Mouse (Mus musculus) midbrain, embryonic 16.5 days (tissue): ENCODE data around the gene A730071L15Rik. TPM values are rescaled to one million over a fixed set of nuclear protein-coding genes. Genes with fewer than 3 reads are reported as not detected.

Source experiments
- ATAC-seq: fragments of 200-750 bp; cut with Nextera tagmentation; 2 replicates; pipeline ENCODE4 v1.8.0; 2017; ENCODE audit warnings: moderate TSS enrichment
- H3K27ac ChIP-seq: fragments of 300-500 bp; sonication (generic); 2 replicates; pipeline ENCODE4 v1.5.1; 2014; ENCODE audit warnings: mild to moderate bottlenecking, low read length, mixed read lengths
- H3K27me3 ChIP-seq: fragments of 300-500 bp; sonication (generic); 2 replicates; pipeline ENCODE4 v1.6.1; 2014; ENCODE audit warnings: low read depth, low read length, mixed read lengths; ENCODE audit not compliant: control insufficient read depth, insufficient read depth
- H3K36me3 ChIP-seq: fragments of 300-500 bp; sonication (generic); 2 replicates; pipeline ENCODE4 v1.6.1; 2014; ENCODE audit warnings: mild to moderate bottlenecking, low read length, moderate library complexity, mixed read lengths; ENCODE audit not compliant: control insufficient read depth, insufficient read depth
- H3K4me1 ChIP-seq: fragments of 300-500 bp; sonication (generic); 2 replicates; pipeline ENCODE4 v1.6.1; 2014; ENCODE audit warnings: mild to moderate bottlenecking, low read length, mixed read lengths; ENCODE audit not compliant: control insufficient read depth, insufficient read depth
- H3K4me2 ChIP-seq: fragments of 300-500 bp; sonication (generic); 2 replicates; pipeline ENCODE4 v1.6.1; 2014; ENCODE audit warnings: mild to moderate bottlenecking, low read length, mixed read lengths
- H3K4me3 ChIP-seq: fragments of 300-500 bp; sonication (generic); 2 replicates; pipeline ENCODE4 v1.5.1; 2014; ENCODE audit warnings: low read depth, mild to moderate bottlenecking, low read length, moderate library complexity, mixed read lengths
- H3K9ac ChIP-seq: fragments of 300-500 bp; sonication (generic); 2 replicates; pipeline ENCODE4 v1.6.1; 2014; ENCODE audit warnings: low read depth, low read length, mixed read lengths
- H3K9me3 ChIP-seq: fragments of 300-500 bp; sonication (generic); replicated peaks from 2 replicates; pipeline ENCODE4 v1.6.1; 2014; ENCODE audit warnings: mild to moderate bottlenecking, low read length, mixed read lengths; ENCODE audit not compliant: control insufficient read depth, poor library complexity, severe bottlenecking
- WGBS: fragments of 180-500 bp; shearing (Covaris S2); extraction: QIAGEN DNeasy Blood & Tissue Kit; methylation state at CpG from one replicate; pipeline ENCODE4 v1.1.7; 2014; 5-methylcytosine and 5-hydroxymethylcytosine counted together
- polyA plus RNA-seq: library from polyadenylated mRNA; unstranded; fragments of >200 nt; fragmentation: Nextera tagmentation; extraction: Ambion mirVana; gene quantifications from 2 replicates; pipeline ENCODE4 v1.2.1, GENCODE M21; 2015

Gene A730071L15Rik
- polyA plus RNA-seq, 1 experiment from 2014 or later: 0.51 TPM

DNA sequence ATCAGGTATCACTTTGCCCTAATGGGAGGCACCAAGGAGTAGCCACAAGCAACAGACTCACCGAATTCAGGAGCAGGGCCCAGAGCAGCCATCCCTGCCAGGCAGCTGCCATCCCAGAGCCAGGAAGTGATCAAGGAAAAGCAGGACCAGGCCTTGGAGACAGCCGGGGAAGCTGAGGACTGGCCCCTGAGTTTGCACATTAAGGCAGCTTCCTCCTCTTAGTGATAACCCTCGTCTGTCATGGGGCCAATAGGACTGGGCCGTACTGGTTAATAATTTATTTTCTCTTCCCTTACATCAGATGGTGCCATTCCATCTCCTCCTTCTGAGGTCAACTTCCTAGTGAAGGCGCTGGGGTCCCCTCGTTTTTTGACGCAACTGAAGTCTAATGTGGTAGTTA, 30.2 kb downstream of the A730071L15Rik start, which contains the start of gene Npc1l1:
Gene Npc1l1, minus strand, starts transcription at position 132 of the 400 bp plus-strand sequence.
- no peak for ATAC-seq
- Histone ChIP-seq H3K27me3 (no peaks in the 10 kb centered on the region), H3K9ac (no peak within 1 kb of the TSS), H3K4me1 (no peaks in the 10 kb centered on the region), H3K4me3 (no peak within 1 kb of the TSS), H3K4me2 (no peak within 1 kb of the TSS), H3K9me3 (peaks cover 7% of the 10 kb centered on the region; the same call in 1 of the 2 replicates), H3K27ac (no peak within 1 kb of the TSS), H3K36me3 (no peaks in the 10 kb centered on the region)
- WGBS: 89% methylated on average over 7 of the region's 7 CpGs

DNA sequence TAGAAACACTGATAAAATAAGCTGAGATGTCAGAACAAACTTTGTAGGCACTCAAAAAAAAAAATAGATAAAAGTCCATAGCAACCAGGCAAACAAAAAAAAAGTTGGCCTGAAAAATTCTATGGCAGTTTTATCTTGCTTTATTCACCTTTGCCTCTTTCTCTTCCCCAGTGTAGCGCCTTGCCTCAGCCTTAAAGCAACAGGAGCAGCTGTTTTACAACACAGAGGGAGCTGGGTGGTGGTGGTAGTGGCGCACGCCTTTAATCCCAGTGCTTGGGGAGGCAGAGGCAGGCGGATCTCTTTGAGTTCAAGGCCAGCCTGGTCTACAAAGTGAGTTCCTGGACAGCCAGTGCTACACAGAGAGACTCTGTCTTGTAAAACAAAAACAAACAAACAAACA, 33.2 kb downstream of the A730071L15Rik start:
- Histone ChIP-seq H3K4me1 (no peaks in the 10 kb centered on the region), H3K27ac (no peak overlapping the region), H3K36me3 (no peaks in the 10 kb centered on the region), H3K4me2 (no peak overlapping the region), H3K9me3 (peaks cover 7% of the 10 kb centered on the region; the same call in 1 of the 2 replicates), H3K27me3 (no peaks in the 10 kb centered on the region), H3K4me3 (no peak overlapping the region), H3K9ac (no peak overlapping the region)
- 82% methylated on average over 4 of the region's 4 CpGs for WGBS
- no peak for ATAC-seq

DNA sequence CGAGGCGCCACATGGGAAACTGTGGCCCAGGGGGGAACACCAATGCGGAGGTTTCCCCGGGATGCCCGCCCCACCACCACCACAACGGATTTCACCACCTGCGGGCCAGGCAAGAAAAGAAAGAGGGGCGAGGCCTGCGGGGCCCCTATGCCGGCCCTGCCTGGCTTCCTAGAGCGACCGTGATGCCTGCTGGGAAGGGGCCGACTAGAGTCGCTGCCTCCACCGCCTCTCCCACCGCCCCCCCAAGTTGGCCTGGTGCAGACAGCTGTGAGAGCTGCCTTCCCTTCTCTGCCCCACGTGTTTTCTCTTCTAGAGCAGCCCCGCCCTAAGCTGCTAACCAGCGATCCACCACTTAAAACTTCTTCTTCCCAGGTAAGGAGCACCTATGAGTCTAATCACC, 44.9 kb downstream of the A730071L15Rik start:
- no peak overlapping the region for H3K4me2 ChIP-seq
- H3K4me3 ChIP-seq: no peak overlapping the region
- no peaks in the 10 kb centered on the region for H3K4me1 ChIP-seq
- no peaks in the 10 kb centered on the region for H3K36me3 ChIP-seq
- no peaks in the 10 kb centered on the region for H3K27me3 ChIP-seq
- ATAC-seq: no peak
- 43% methylated on average over 19 of the region's 19 CpGs for WGBS
- H3K9ac ChIP-seq: no peak overlapping the region
- H3K9me3 ChIP-seq: no peaks in the 10 kb centered on the region
- H3K27ac ChIP-seq: no peak overlapping the region

Other genes with a start within 250 kb of the A730071L15Rik start
- 10.5 and 11.8 TPM in 2 replicates for gene Gck, start 249.9 kb upstream of the A730071L15Rik start, polyA plus RNA-seq
- gene Ykt6, start 244.3 kb upstream of the A730071L15Rik start, polyA plus RNA-seq: 108 TPM in 2 replicates
- 150 and 163 TPM in 2 replicates for gene Camk2b, start 133.7 kb upstream of the A730071L15Rik start, polyA plus RNA-seq
- 80.2 TPM in 2 replicates for gene Nudcd3, start 386 bp downstream of the A730071L15Rik start, polyA plus RNA-seq
- gene Npc1l1, start 30.1 kb downstream of the A730071L15Rik start, polyA plus RNA-seq: 0.08 and 0.14 TPM in 2 replicates
- gene Ddx56, start 67.7 kb downstream of the A730071L15Rik start, polyA plus RNA-seq: 68.9 and 70.1 TPM in 2 replicates
- gene Tmed4, start 74.8 kb downstream of the A730071L15Rik start, polyA plus RNA-seq: 115 and 118 TPM in 2 replicates
- 125 and 127 TPM in 2 replicates for gene Ogdh, start 91.6 kb downstream of the A730071L15Rik start, polyA plus RNA-seq
- 30.2 and 33.4 TPM in 2 replicates for gene Zmiz2, start 189.0 kb downstream of the A730071L15Rik start, polyA plus RNA-seq
- 3,917 and 4,008 TPM in 2 replicates for gene Ppia, start 215.4 kb downstream of the A730071L15Rik start, polyA plus RNA-seq
- 203 and 224 TPM in 2 replicates for gene H2afv, start 244.4 kb downstream of the A730071L15Rik start, polyA plus RNA-seq